Mouse (Mus musculus): ENCODE results near the gene Dnah9.
A peak's percentile ranks its signal among the peaks of the same experiment; 100 is the strongest.

The Dnah9 gene

GRCm38 (mm10) chr11:65795896-65796295 lies 372.5 kb downstream of the Dnah9 start:
- no peak for DNase-seq (ENCODE audit: low spot score in 2 of 2)

GRCm38 (mm10) chr11:65794428-65795219 lies 373.7 kb downstream of the Dnah9 start:
- DNase-seq (ENCODE audit: low spot score in 2 of 2), result no peak

DNA sequence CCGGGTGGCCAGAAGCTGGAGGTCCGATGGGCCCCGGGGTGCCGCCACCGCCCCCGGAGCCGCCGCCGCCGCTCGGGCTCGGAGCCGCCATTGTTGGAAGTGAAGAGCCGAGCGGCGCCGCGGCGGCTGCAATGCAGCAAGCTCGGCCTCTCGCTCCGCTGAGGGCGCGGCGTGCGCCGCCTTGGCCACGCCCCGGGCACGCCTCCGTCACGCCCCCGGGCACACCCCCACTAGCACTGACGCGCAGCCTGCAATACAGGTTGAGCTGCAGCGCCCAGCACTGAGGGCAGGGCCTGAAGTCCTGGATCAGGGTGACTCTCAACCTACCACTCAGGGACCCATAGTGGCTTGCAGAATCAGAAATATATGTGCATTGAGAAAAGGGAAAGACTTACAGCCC lies 380.2 kb downstream of the Dnah9 start, which contains the start of gene Map2k4:
TSS of gene Map2k4 (minus strand) at position 144 of the 400 bp plus-strand sequence.
- DNase-seq (ENCODE audit: low spot score in 2 of 2), result peak; percentile 86 to 89

GRCm38 (mm10) chr11:65787421-65788151 lies 380.8 kb downstream of the Dnah9 start:
- no peak for DNase-seq (ENCODE audit: low spot score in 2 of 2)

DNA sequence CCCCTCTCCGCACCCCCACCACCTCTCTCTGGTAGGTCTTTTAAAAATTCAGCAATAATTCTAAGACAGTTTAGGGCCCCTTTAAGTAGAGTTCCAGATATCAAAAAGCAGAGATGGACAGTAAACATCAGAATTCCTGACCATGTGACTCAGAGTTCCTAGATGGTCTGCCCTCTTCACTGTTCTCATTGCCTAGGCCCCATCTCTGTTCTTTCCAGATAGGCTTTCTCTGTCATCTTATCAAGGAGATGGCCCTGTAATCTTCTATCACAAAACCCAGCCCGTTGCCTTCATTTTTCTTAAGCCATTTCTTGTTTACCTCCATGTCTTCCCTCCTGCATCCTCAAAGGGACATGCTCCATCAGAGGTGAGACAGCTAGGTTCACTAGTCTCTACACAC lies 382.2 kb downstream of the Dnah9 start:
- DNase-seq (ENCODE audit: low spot score in 2 of 2), result no peak

GRCm38 (mm10) chr11:65781596-65781995 lies 386.8 kb downstream of the Dnah9 start:
- DNase-seq (ENCODE audit: low spot score in 2 of 2), result no peak
